Mouse (Mus musculus): ENCODE data around the gene Rbl1.

DNA sequence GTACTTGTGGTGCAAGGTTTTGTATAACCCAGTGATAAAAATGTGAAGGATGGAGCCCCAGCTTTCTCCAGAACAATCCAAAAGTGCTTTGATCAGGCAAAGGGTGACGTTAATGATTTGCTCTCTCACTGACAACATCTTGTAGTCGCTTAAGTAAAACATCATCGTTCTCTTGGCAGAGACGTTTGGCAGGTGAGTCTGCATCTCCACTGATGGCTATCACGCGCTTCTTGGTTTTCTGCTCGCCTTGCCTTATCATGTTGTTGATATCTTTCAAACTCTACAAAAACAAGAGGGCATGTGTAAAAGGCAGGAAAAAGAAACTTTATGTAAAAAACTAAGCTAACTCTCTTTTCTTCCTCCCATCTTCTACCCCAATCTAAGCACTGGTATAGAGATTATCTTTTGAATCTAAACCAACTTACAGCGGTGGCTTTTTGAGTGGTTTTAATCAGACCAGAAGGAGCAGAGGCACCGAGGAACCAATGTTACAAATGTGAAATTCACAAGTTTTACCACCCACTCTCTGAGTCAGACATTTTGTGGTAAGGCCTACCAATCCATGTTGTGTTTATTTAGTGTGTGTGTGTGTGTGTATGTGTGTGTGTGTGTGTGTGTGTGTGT is 56.8 kb downstream of the Rbl1 start:
- TF ChIP-seq CTCF (IDR thresholded peaks at IDR 0.05; ENCODE audit: low read depth, low read length) (no peak), POLR2AphosphoS5 (IDR thresholded peaks at IDR 0.05; ENCODE audit: insufficient replicate concordance, low read depth, low read length) (no peak), TAL1 (conservative IDR thresholded peaks at IDR 0.05; ENCODE audit: low read depth, low read length) (no peak)
